Mouse (Mus musculus): ENCODE measurements at regions not wholly inside any gene's neighbourhood (a gene's known extent, or its start where the extent isn't known, plus 50 kb on each side); places are given as distances from the start of the nearest gene placed in this dataset.

DNA sequence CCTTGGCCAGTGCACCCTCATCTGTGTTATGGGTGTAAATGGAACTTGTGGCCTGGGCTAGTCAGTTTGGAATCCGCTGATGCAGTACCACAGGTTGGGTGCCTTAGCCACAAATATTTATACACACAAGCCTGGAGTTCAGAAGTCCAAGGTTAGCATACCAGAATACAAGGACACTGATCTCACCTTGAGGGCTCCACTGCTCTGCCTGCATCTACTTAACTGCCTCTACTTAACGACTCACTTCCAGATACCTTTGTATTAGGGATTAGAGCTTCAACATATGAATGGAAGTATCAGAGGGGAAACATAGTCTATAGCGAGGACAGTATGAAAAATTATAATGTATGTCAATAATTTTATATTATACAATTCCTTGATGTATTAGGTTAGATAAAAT lies 57.5 kb downstream of the Tmem174 start:
- peaks cover 56% of the 10 kb centered on the region for H3K27me3 ChIP-seq (replicated peaks)
- no peaks in the 10 kb centered on the region for H3K4me1 ChIP-seq (replicated peaks)
- ATAC-seq (ENCODE audit: insufficient number of reproducible peaks, low FRiP score), result no peak
- no peak overlapping the region for H3K27ac ChIP-seq (ENCODE audit: poor library complexity, severe bottlenecking)
- no peaks in the 10 kb centered on the region for H3K9me3 ChIP-seq (replicated peaks)
- no peaks in the 10 kb centered on the region for H3K36me3 ChIP-seq
- H3K9ac ChIP-seq, result no peak overlapping the region
- WGBS, result 81% methylated on average over 3 of the region's 3 CpGs
- H3K4me2 ChIP-seq, result no peak overlapping the region
- H3K4me3 ChIP-seq, result no peak overlapping the region

DNA sequence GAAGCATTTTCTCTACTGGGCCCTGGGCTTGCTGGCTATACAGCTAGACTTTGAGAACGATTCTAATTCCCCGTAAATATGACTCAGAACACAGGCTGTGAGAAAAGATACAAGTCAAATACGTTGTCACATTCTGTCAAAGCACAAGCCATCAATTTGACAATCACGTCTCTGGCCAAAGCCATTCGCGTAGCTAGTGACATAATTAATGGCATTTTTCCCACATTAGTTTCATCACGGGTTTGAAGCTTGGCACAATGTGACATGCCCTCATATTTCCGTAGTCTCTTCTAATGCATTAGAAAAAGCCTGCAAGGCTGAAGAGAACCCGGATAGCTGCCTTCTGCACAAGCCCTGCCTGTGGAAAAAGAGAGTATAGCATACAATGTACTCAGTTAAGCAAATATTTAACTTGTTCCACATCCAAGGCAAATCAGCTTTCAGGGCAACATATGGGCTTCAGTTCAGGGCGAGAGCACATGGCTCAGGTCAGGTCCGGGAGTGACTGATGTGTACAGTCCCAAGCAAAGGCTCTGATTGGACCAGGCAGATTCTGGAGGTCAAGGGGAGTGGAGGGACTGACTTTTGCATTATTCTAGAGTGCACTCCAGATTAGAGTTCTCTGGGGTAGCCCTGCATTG lies 58.7 kb downstream of the Tmem174 start:
- Histone ChIP-seq H3K27ac (ENCODE audit: poor library complexity, severe bottlenecking) (no peak overlapping the region), H3K9me3 (replicated peaks) (no peaks in the 10 kb centered on the region), H3K36me3 (no peaks in the 10 kb centered on the region), H3K4me1 (replicated peaks) (0 out of 2 replicates have a peak, but pooled peaks cover under 1% of the 10 kb centered on the region), H3K4me3 (no peak overlapping the region), H3K9ac (no peak overlapping the region), H3K27me3 (replicated peaks) (peaks cover 54% of the 10 kb centered on the region), H3K4me2 (no peak overlapping the region)
- no peak for ATAC-seq (ENCODE audit: insufficient number of reproducible peaks, low FRiP score)
- 63% methylated on average over 11 of the region's 11 CpGs for WGBS

DNA sequence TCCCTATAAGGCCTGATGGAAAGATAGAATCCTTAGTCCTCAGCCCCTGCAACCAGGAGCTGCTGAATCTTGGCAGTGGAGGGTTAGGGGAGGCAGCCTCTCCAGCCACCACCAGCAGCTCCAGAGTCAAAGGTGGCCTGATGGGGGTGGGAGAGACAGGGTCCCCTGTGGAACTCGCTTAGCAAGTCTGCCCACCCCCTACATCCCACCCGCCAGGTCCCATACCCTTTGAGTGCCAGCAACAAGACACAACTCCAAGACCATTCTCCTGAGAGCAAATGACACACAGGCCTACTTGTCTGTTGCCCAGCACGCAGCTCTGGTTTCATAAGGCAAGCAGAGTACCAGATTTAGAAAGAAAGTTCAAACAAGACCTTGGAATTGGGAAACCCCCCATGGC lies 61.1 kb downstream of the Tmem174 start:
- H3K9me3 ChIP-seq (replicated peaks), result no peaks in the 10 kb centered on the region
- 83% methylated on average over 3 of the region's 3 CpGs for WGBS
- no peaks in the 10 kb centered on the region for H3K36me3 ChIP-seq
- peaks cover 16% of the 10 kb centered on the region for H3K4me1 ChIP-seq (replicated peaks)
- H3K9ac ChIP-seq, result no peak overlapping the region
- H3K4me2 ChIP-seq, result no peak overlapping the region
- no peak for ATAC-seq (ENCODE audit: insufficient number of reproducible peaks, low FRiP score)
- peaks cover 55% of the 10 kb centered on the region for H3K27me3 ChIP-seq (replicated peaks)
- no peak overlapping the region for H3K27ac ChIP-seq (ENCODE audit: poor library complexity, severe bottlenecking)
- no peak overlapping the region for H3K4me3 ChIP-seq

DNA sequence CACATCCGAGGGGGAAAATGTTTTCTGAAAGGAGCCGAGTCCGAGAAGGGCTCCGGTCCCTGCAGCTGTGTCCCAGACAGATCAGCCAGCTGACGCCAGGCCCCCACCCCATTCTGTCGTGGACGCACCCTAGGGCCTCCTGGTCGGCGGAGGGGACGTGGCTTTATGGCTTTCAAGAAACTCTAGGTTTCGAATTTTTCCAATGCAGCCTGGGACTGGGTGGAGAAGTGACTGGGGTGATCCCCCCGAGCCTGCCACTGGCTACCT lies 63.2 kb downstream of the Tmem174 start:
- Histone ChIP-seq H3K4me3 (no peak overlapping the region), H3K4me2 (peak overlapping the region; percentile 89; the same call in 1 of the 2 replicates), H3K4me1 (replicated peaks) (peaks cover 16% of the 10 kb centered on the region), H3K27ac (ENCODE audit: poor library complexity, severe bottlenecking) (no peak overlapping the region), H3K9ac (no peak overlapping the region), H3K9me3 (replicated peaks) (no peaks in the 10 kb centered on the region), H3K36me3 (no peaks in the 10 kb centered on the region), H3K27me3 (replicated peaks) (peaks cover 53% of the 10 kb centered on the region)
- WGBS, result 45% methylated on average over 12 of the region's 12 CpGs
- no peak for ATAC-seq (ENCODE audit: insufficient number of reproducible peaks, low FRiP score)

DNA sequence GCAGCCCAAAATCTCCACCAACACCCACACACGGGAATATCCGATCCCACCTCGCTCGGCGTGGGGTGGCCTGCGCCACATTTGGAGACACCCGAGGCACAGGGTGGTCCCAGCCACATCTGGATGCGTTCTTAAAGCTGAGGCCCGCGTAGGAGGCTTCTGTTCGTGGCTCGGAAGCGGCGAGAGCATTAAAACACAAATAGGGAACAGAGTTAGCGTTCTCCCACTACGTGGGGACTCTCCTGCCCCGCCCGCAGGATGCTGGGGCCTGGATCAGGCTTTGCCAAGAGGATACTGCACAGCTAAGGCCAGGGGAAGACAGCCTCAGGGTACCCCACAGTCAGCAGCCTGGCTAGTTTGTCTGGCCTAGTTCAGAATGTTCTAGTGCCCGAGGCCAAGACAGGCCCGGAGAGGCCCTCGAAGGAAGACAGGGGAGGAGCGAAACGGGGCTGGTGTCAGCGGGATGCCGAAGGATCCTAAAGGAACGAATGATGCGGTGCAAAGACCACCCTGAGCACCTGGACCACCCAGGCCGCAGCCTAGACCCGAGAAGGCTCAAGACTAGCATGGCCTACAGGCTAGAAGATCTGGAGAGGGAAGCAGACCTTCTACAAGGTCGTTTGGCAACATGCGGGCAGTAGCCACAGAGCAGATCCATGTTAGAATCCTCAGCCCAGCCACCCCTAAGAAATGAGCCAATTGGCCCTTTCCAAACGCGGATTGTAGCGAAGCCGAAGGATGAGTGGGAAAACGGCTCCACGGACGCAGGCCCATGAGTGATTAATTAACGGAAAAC lies 63.8 kb downstream of the Tmem174 start:
- H3K4me3 ChIP-seq, result peak overlapping the region; percentile 52

DNA sequence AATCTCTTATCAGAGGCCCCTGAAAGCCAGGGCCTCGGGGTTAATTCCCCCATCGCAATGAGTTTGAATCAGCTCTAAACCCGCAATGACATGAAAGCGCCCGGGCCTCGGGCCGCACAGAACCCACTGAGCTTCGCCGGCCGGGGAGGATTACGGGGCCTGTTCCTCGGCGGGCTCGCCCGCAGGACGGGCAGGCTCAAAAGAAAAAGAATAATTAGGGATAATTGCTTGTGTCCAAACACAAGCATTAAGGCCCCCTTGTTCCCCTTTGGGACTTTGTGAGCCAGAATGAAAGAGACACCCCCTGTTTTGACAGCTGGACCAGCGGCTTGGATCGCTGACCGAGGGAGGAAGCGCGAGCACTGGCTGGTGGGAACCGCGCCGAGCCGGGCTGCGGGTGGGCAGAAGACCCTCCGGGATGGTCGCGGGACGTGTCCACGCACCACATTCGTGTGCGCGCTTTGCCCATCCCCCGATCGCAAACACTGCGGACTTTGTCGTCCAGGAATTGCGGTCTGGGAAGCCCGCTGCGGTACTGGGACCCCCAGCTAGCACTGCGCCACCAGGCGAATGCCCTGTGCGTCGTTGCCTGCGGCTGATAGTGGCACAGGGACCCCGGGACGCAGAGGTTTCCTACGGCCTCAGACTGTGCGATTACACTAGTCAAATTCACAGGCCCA lies 64.5 kb downstream of the Tmem174 start:
- no peak overlapping the region for H3K27ac ChIP-seq (ENCODE audit: poor library complexity, severe bottlenecking)
- no peaks in the 10 kb centered on the region for H3K9me3 ChIP-seq (replicated peaks)
- under 1% methylated on average over 50 of the region's 50 CpGs for WGBS
- H3K9ac ChIP-seq, result peak overlapping the region; percentile 66
- H3K27me3 ChIP-seq (replicated peaks), result peaks cover 45% of the 10 kb centered on the region
- peaks cover 16% of the 10 kb centered on the region for H3K4me1 ChIP-seq (replicated peaks)
- H3K4me3 ChIP-seq, result peak overlapping the region; percentile 52
- no peak for ATAC-seq (ENCODE audit: insufficient number of reproducible peaks, low FRiP score)
- peak overlapping the region; percentile 89 for H3K4me2 ChIP-seq
- H3K36me3 ChIP-seq, result no peaks in the 10 kb centered on the region

More for the DNA sequence above, 63.8 kb downstream of the Tmem174 start:
- 33% methylated on average over 39 of the region's 39 CpGs for WGBS
- Histone ChIP-seq H3K27ac (ENCODE audit: poor library complexity, severe bottlenecking) (no peak overlapping the region), H3K4me1 (replicated peaks) (peaks cover 16% of the 10 kb centered on the region), H3K27me3 (replicated peaks) (peaks cover 49% of the 10 kb centered on the region), H3K9ac (peak overlapping the region; percentile 66; the same call in 1 of the 2 replicates), H3K9me3 (replicated peaks) (no peaks in the 10 kb centered on the region), H3K4me2 (peak overlapping the region; percentile 89), H3K36me3 (no peaks in the 10 kb centered on the region)
- no peak for ATAC-seq (ENCODE audit: insufficient number of reproducible peaks, low FRiP score)

DNA sequence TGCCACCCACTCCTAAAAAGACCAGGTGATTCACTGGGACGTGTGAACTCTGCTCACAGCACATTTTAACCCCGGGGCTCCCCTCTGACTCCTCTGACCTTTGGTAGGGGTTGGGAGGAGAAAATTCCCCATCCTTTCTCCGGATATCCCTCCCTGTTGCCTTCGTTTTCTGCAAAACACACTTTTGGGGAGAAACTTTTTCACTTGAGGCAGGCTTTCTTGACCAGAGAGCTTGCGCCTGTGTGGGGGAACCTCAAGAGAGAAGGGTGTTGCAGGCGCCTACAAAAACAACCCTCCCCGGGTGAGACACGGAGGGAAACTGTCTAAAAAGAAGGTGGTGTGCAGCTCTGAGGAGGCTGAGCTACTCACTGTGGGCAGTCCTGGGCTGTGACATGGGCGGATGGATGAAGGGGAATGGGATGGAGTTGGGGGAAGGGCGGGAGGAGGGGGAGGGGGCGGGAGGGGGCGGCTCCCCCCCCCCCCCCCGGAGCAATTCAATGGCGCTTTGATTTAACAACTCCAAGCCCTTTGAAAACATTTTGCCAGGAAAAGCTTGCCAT lies 65.1 kb downstream of the Tmem174 start:
- Histone ChIP-seq H3K27me3 (replicated peaks) (peaks cover 43% of the 10 kb centered on the region), H3K4me3 (peak overlapping the region; percentile 52), H3K9ac (peak overlapping the region; percentile 66; the same call in 1 of the 2 replicates), H3K27ac (ENCODE audit: poor library complexity, severe bottlenecking) (no peak overlapping the region), H3K36me3 (no peaks in the 10 kb centered on the region), H3K4me1 (replicated peaks) (peaks cover 16% of the 10 kb centered on the region), H3K4me2 (peak overlapping the region; percentile 89), H3K9me3 (replicated peaks) (no peaks in the 10 kb centered on the region)
- 6% methylated on average over 9 of the region's 14 CpGs for WGBS
- ATAC-seq (ENCODE audit: insufficient number of reproducible peaks, low FRiP score), result no peak

DNA sequence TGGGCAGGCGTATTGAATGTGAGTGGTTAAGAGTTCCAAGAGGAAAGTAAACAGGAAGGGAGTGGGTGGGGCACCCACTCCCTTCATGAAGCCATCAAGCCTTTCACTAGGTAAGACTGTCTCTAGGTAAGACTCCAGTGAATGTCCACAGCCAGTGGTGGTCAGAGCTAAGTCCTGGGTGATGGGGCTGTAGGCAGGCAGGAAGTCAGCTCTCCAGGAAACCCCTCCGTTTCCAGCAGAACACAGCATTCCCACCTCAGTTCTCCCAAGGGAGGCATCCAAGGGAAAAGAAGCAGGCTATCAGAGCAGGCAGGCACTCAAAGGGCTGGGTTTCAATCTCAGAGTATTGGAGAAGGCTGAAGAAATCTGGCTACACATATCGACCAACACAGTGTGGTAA lies 66.2 kb downstream of the Tmem174 start:
- Histone ChIP-seq H3K27ac (ENCODE audit: poor library complexity, severe bottlenecking) (no peak overlapping the region), H3K36me3 (no peaks in the 10 kb centered on the region), H3K4me1 (replicated peaks) (peaks cover 16% of the 10 kb centered on the region), H3K4me3 (no peak overlapping the region), H3K9ac (no peak overlapping the region), H3K27me3 (replicated peaks) (peaks cover 37% of the 10 kb centered on the region), H3K4me2 (no peak overlapping the region), H3K9me3 (replicated peaks) (no peaks in the 10 kb centered on the region)
- 41% methylated on average over 3 of the region's 3 CpGs for WGBS
- no peak for ATAC-seq (ENCODE audit: insufficient number of reproducible peaks, low FRiP score)

DNA sequence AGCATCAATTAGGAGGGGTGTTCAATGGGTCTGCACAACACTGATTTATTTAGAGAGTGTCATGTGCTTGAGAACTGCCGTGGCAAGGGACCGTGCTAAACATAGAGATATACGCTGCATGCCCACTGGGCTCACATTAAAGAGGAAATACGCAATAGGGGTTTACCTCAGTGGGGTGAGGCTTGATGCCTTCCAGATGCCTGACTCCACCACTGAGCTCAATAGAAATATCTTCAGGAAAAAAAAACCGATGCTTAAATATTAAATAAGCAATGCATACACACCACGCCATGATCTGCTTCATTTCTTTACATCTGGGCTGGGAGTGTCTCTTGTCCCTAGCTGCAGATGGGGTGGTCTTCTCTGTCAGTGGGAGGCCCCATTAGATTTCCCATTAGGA lies 63.9 kb upstream of the Gm10320 start:
- peaks cover 4% of the 10 kb centered on the region; the same call in 1 of the 2 replicates for H3K9me3 ChIP-seq (replicated peaks)

DNA sequence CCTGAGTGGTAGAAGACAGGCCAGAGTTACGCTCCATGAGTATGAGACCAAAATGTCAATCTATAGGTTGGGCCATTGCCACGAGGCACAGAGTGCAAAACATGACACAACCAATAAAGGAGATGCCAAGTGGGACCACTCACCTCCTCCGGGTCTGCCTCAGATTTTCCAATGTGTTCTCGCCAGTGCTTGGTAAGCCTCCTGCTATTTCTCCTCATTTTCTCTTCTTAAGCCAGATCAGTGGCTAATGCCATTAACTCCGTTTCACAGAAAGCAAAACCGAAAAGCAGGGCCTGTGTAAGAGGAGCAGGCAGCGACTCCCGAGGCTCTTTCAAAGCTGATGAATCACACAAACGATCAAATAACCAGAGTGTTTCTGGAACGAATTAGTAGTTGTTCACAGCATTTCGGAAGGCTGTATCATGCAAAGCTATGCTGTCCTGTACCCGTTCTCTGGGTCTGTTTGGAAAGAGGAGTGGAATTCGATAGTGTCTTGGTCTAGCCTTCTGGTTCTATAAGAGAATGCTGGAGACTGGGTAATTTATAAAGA lies 59.7 kb upstream of the Gm10320 start:
- ATAC-seq (ENCODE audit: insufficient number of reproducible peaks, low FRiP score), result no peak
- Histone ChIP-seq H3K4me1 (replicated peaks) (no peaks in the 10 kb centered on the region), H3K9ac (no peak overlapping the region), H3K4me3 (no peak overlapping the region), H3K4me2 (no peak overlapping the region), H3K9me3 (replicated peaks) (no peaks in the 10 kb centered on the region), H3K27me3 (replicated peaks) (peaks cover 5% of the 10 kb centered on the region; the same call in 1 of the 2 replicates), H3K36me3 (no peaks in the 10 kb centered on the region), H3K27ac (ENCODE audit: poor library complexity, severe bottlenecking) (no peak overlapping the region)
- WGBS, result 75% methylated on average over 13 of the region's 13 CpGs

More for the DNA sequence above, 63.9 kb upstream of the Gm10320 start:
- peaks cover 5% of the 10 kb centered on the region; the same call in 1 of the 2 replicates for H3K27me3 ChIP-seq (replicated peaks)
- H3K4me2 ChIP-seq, result no peak overlapping the region
- no peaks in the 10 kb centered on the region for H3K36me3 ChIP-seq
- no peak overlapping the region for H3K4me3 ChIP-seq
- 70% methylated on average over 6 of the region's 6 CpGs for WGBS
- no peak for ATAC-seq (ENCODE audit: insufficient number of reproducible peaks, low FRiP score)
- no peaks in the 10 kb centered on the region for H3K4me1 ChIP-seq (replicated peaks)
- no peak overlapping the region for H3K27ac ChIP-seq (ENCODE audit: poor library complexity, severe bottlenecking)
- no peak overlapping the region for H3K9ac ChIP-seq

DNA sequence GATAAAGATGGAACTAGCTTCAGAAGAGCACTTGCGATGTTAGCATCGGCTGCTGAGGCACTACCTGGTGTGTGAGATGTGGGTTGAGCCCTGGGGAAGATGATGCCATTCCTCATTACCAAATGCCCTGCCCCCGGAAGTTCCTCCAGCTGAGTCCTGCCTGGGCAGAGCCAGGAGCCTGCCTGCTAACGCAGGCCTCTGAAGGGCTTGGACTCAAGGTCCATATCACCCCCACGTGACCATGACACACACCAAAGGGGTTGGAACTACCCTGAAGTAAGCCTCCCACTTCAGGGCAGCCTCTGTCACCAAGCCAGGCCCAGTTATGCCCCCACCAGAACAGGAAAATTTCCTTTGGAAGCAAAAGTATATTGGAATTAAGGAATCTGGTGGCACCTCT lies 55.4 kb upstream of the Gm10320 start:
- H3K9ac ChIP-seq, result no peak overlapping the region
- peaks cover 3% of the 10 kb centered on the region; the same call in 1 of the 2 replicates for H3K9me3 ChIP-seq (replicated peaks)
- no peaks in the 10 kb centered on the region for H3K36me3 ChIP-seq
- WGBS, result 64% methylated on average over 5 of the region's 5 CpGs
- no peak overlapping the region for H3K4me2 ChIP-seq
- no peaks in the 10 kb centered on the region for H3K4me1 ChIP-seq (replicated peaks)
- no peak overlapping the region for H3K4me3 ChIP-seq
- no peak for ATAC-seq (ENCODE audit: insufficient number of reproducible peaks, low FRiP score)
- no peaks in the 10 kb centered on the region; the same call in 1 of the 2 replicates for H3K27me3 ChIP-seq (replicated peaks)
- no peak overlapping the region for H3K27ac ChIP-seq (ENCODE audit: poor library complexity, severe bottlenecking)
